Mouse (Mus musculus): ENCODE data around the gene Prrc2a.

Prrc2a gene

DNA sequence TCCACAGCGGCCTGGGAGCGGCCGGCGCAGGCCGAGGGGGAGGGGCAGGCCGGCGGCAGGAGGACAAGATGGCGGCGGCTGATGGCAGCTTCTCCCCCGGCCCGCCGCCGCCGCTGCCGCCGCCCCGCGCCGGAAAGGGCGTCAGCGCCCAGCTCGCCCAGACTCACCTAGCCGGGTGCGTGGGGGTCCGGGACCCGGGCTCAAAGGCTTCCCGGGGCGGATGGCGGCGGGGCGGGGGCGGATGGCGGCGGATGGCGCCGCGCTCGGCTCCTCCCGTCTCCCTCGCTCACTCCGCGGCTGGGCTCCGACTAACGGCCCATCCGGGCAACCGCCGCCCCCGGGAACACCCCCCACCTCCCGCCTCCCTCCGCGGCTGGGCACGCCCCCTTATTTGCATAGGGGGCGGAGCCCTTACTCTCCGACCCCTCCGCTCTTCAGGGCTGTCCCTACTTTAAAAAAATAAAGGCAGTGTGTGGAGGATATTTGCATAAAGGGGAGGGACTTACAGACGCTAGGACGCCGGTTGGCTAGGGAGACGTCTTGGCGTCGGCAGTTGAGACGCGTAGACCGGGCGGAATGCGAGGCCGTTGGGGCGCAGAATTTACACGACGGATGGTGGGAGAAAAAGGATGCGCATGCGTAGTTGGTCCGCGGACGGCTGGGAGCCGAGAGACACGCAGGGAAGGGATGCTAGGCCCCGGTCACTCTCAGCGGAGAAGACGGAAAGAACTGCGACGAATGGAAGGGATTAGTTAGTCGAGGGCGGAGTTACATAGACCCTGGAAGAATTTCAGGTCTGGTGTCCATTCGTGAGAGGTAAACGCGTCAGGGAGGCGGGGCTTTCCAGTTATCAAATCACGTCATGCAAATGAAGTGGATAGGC lies at the start of gene Prrc2a:
Gene Prrc2a, minus strand, starts transcription at position 330 of the 883 bp plus-strand sequence.
- DNase-seq (ENCODE audit: low spot score in 2 of 2) = peak; percentile 98

GRCm38 (mm10) chr17:35213071-35213470 lies 48.4 kb upstream of the Prrc2a start:
- no peak for DNase-seq (ENCODE audit: low spot score in 2 of 2)

DNA sequence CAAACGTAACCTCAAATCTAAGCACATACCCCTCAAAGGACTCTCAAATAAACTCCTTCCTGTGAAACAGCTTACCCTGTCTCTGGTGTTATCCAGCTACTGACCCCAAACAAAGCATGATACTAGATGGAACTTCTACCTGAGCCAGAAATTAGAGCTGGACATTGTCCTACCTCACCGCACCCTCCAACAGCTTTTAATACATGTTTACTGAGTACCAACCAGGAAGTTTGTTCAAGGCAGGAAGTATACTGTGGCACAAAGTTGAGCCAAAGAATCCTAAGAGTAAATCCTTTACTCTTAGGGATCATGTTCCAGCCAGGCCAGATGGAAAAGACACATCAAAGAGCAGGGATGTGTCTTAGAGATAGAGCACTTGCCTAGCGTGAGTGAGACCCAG lies 45.9 kb upstream of the Prrc2a start:
- DNase-seq (ENCODE audit: low spot score in 2 of 2) = no peak

DNA sequence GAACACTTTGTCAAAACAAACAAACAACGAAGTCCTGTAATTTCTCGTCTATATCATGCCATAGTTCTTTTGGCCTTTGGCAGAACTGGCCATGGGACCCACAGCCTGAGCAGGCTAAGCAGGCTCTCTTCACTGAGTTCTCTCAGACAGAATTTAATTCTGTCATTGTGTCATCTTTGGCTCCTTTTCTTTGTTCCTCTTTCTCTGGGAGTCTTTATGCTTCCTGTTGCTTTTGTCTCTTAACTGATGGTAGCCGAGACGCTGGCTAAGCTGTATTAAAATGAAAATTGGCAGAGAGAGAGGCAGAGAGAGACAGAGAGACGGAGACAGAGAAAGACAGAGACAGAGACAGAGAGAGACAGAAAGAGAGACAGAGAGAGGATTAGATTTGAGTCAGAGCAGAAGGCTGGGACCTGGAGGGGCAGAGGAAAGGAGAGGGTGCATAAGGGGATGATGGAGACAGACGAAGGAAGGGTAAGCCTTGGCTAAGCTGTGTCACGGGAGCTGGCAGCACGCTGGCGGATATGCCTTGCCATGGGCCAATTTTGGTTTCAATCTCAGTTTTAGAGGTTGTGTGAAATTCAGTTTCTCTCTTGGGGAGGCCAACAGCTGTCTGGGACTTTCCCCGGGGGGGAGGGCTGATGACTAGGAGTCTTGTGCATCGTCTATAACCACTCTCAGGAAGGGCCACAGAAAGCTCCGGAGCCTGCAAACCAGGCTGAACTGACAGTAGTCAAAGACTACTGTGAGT lies 45.3 kb upstream of the Prrc2a start:
- peak; percentile 86 to 89 for DNase-seq (ENCODE audit: low spot score in 2 of 2)

- DNase-seq (ENCODE audit: low spot score in 2 of 2) = peak; percentile 58 to 67
These were observed 40.7 kb upstream of the Prrc2a start for GRCm38 (mm10) chr17:35205380-35205769.

- DNase-seq (ENCODE audit: low spot score in 2 of 2) = peak; percentile 85 to 87
These were observed 40.0 kb upstream of the Prrc2a start, which contains the start of gene Lta for GRCm38 (mm10) chr17:35204494-35205379. Gene Lta, minus strand, starts transcription at chr17:35205351.

DNA sequence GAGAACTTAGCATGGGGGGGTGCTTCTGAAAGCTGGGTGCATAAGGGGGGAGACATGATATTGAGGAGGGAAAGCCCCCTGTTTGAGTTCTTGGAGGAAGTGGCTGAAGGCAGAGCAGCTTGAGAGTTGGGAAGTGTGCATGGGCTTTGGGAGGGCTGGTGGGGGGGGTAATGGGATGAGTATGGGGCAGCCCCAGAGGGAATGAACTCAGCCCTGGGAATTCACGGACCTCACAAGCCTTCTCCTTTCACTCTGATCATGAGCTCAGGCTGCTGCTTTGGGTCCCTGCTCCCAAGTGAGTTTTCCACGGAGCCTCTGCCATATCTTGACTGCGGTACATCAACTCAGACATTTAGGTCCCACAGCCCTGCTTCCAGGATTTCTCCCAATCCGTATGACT lies 37.7 kb upstream of the Prrc2a start:
- no peak for DNase-seq (ENCODE audit: low spot score in 2 of 2)

DNA sequence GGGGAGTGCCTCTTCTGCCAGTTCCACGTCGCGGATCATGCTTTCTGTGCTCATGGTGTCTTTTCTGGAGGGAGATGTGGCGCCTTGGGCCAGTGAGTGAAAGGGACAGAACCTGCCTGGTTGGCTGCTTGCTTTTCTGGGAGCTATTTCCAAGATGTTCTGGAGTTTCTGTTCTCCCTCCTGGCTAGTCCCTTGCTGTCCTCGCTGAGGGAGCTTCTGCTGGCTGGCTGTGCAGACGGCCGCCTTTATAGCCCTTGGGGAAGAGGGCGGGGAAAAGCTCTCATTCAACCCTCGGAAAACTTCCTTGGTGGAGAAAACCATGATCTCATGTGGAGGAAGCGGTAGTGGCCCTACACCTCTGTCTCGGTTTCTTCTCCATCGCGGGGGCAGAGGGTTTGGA lies 37.1 kb upstream of the Prrc2a start, which contains the start of gene Tnf:
Gene Tnf, minus strand, starts transcription at position 221 of the 400 bp plus-strand sequence.
- DNase-seq (ENCODE audit: low spot score in 2 of 2) = peak; percentile 78 to 81

GRCm38 (mm10) chr17:35201128-35201527 lies 36.4 kb upstream of the Prrc2a start:
- peak; percentile 56 to 64 for DNase-seq (ENCODE audit: low spot score in 2 of 2)

GRCm38 (mm10) chr17:35200398-35200797 lies 35.7 kb upstream of the Prrc2a start:
- peak; percentile 77 to 82 for DNase-seq (ENCODE audit: low spot score in 2 of 2)

DNA sequence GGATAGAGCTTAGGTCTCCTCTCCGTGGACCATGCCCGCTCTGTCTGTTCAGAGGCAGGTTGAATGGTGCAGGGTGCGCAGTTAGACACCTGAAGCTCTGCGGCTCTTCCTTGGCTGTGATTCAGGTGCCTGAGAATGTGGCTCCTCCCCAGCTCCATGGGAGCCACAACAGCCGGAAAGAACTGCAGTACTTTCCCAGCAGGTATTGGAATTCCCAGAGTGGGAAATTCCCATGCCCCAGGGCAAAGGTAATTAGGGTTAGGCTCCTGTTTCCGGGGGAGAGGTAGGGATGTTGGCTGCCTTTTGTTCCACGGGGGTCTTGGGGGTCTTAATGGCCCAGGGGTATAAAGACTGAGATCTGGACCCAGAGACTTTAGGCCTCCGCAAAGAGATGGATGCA lies 34.2 kb upstream of the Prrc2a start:
- no peak for DNase-seq (ENCODE audit: low spot score in 2 of 2)

DNA sequence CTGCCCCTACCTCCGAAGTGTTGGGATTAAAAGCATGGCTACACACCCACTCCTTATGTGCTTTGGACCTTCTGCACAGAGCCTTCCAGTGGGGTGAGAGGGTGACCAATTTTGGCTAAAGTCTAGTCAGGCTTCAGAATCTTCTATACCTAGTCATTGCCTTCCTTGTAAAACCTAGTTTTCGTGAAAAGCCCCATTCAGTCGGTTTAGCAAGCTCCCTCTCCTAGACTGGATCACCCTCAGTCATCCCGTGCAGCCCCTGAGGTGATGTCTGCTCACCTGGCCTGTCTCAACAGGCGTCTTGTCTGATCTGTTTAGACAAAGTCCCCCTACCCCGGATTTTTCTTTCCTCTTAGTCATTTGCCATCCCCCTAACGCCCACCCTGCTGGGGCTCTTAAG lies 33.3 kb upstream of the Prrc2a start:
- DNase-seq (ENCODE audit: low spot score in 2 of 2) = no peak

- no peak for DNase-seq (ENCODE audit: low spot score in 2 of 2)
These were observed 32.4 kb upstream of the Prrc2a start for GRCm38 (mm10) chr17:35197126-35197525.

- no peak for DNase-seq (ENCODE audit: low spot score in 2 of 2)
These were observed 31.6 kb upstream of the Prrc2a start for GRCm38 (mm10) chr17:35196321-35196641.

DNA sequence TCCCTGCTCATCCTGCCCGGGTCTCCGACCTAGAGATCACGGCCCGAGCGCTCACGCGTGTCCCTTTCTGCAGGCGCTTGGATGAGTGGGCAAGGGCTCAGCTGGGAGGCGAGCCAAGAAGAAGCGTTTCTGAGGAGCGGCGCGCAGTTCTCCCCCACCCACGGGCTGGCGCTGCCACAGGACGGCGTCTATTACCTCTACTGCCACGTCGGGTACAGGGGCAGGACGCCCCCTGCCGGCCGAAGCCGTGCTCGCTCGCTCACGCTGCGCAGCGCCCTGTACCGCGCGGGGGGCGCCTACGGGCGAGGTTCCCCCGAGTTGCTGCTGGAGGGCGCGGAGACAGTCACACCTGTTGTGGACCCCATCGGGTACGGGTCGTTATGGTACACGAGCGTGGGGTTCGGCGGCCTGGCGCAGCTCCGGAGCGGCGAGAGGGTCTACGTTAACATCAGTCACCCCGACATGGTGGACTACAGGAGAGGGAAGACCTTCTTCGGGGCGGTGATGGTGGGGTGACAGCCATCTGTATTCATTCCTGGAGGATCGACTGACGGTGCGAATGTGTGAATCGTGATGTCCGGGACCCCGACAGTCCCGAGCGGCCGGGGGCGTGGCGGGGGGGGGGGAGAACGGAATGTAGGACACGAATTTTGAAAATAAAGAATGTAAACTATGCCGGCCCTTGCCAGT lies 31.1 kb upstream of the Prrc2a start:
- DNase-seq (ENCODE audit: low spot score in 2 of 2) = peak; percentile 88

DNA sequence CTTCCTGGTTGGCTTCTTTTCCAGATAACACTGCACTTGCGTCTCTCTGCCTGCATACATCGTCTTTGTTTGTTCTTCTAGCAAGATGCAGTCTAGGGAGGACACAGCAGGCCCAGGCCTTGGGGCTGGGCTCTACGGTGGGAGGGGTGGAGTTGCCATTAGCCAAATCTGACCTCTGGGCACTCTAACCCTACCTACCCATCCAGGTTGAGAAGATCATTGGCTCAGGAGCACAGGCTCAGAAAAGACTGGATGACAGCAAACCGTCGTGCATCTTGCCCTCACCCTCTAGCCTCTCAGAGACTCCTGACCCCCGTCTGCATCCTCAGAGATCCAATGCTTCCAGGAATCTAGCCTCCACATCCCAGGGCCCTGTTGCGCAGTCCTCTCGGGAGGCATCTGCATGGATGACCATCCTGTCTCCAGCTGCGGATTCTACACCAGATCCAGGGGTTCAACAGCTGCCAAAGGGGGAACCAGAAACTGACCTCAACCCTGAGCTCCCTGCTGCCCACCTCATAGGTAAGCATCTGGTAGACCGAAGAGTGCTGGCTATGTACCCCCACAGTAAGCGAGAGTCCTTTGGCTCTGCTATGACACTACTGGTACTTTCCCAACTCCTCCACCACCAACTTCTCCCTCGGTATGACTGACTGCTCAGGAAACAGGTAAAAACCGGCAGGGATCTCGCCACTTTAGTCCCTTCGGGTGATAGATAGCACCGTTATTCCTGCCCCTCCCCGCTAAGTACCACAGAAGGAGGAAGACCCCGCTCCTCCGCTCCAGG lies 30.3 kb upstream of the Prrc2a start:
- peak in 1 of 2 experiments; percentile 62 for DNase-seq (ENCODE audit: low spot score in 2 of 2)

DNA sequence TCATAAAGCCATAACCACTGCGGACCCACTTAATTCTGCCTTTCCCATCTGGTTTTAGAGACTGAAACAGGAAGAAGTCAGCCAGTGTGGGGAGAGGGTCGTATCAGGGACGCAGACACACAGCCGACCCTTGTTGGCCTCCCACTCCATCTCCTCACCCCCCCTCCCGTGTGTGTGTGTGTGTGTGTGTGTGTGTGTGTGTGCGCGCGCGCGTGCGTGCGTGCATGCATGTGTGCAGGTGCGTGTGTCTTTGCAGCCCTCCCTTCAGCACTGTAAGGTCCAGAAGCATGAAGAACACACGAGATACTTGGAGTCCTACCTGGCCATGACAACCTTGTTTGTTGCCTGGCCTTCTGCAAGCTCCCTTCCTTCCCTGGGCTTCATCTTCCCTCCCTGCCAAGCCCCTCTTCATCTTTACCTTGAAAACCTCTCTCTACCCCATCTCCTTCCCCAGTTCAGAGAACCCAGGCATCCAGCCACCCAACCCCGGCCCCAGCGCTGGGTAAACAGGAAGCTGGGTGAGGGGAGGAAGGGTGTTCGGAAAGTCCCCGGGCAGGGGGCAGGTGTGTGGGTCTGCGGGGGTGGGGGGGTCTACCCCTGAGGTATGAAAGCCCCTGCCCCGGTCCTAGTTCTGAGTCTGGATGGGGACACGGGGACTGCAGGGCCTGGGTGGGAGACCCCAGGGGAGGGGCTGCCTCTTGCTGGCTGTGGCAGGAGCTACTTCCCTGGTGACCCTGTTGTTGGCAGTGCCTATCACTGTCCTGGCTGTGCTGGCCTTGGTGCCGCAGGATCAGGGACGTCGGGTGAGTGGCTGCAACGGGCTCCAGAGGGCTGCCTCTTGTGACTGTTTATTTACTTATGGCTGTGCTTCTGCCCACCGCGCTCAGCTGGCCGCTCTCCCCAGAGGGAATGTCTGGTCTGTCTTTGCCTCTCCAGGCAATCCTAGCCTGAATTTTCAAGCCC lies 29.5 kb upstream of the Prrc2a start, which contains the start of gene Ltb:
Gene Ltb, plus strand, starts transcription at position 559 of the 963 bp plus-strand sequence.
- DNase-seq (ENCODE audit: low spot score in 2 of 2) = peak; percentile 93 to 94

DNA sequence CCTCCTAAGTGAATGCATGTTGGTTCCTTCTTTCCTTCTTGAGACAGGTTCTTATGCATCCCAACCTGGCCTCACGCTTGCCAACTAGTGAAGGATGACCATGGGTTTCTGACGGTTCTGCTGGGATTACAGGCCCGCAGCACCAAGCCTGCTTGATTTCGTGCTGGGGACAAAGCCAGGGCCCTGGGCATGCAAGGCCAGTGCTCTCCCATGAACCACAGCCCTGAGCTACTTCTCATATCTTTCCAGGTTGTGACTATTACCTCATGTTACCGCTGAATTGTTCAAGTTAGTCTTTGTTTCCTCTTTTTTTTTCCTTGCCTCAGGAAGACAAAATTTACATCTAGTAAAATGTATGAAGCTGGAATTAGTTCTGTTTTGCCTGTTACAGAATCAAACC lies 28.2 kb upstream of the Prrc2a start:
- no peak for DNase-seq (ENCODE audit: low spot score in 2 of 2)

DNA sequence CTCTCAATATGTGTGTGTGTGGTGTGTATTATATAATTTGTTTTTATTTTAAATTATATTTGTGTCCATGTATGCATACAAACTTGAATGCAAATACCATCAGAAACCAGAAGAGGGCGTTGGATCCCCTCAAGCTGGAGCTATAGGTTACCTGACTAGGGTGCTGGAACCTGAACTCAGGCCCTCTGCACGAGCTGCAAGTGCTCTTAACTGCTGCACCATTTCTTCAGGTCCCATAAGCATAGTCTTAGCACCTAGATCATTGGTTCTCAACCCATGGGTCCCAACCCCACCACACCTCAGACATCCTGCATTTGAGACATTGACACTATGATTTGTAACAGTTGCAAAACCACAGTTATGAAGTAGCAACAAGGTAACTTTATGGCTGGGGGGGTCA lies 27.0 kb upstream of the Prrc2a start:
- DNase-seq (ENCODE audit: low spot score in 2 of 2) = no peak
